Mouse (Mus musculus): Measurements from ENCODE around the gene Syt6. TPM values are rescaled to one million over a fixed set of nuclear protein-coding genes. Genes with fewer than 3 reads are reported as not detected.

Syt6 gene
- polyA plus RNA-seq (2017; shearing (Covaris generic)), result not detected

GRCm38 (mm10) chr3:103575156-103575892 is at the start of gene Syt6:
Gene Syt6, plus strand, starts transcription at chr3:103575231.

GRCm38 (mm10) chr3:103645968-103646367 is 70.9 kb downstream of the Syt6 start, which contains the start of gene Atg4a-ps:
Gene Atg4a-ps, minus strand, starts transcription at chr3:103646068.

Other genes with a start within 250 kb of the Syt6 start
- gene Atg4a-ps, start 70.8 kb downstream of the Syt6 start, polyA plus RNA-seq (2017; shearing (Covaris generic)), result 2.6 TPM
- gene Olfml3, start 162.8 kb downstream of the Syt6 start, polyA plus RNA-seq (2017; shearing (Covaris generic)), result 0.11 TPM
- not detected for gene Gm10964, start 164.1 kb downstream of the Syt6 start, polyA plus RNA-seq (2017; shearing (Covaris generic))
- 46.0 TPM for gene Hipk1, start 216.3 kb downstream of the Syt6 start, polyA plus RNA-seq (2017; shearing (Covaris generic))
- 8.1 TPM for gene Dclre1b, start 234.2 kb downstream of the Syt6 start, polyA plus RNA-seq (2017; shearing (Covaris generic))
- 20.7 TPM for gene Ap4b1, start 234.3 kb downstream of the Syt6 start, polyA plus RNA-seq (2017; shearing (Covaris generic))
- gene Gm43064, start 234.3 kb downstream of the Syt6 start, polyA plus RNA-seq (2017; shearing (Covaris generic)), result not detected